Mouse (Mus musculus): ENCODE data around the gene Dnttip1. TPM values are rescaled to one million over a fixed set of nuclear protein-coding genes. Genes with fewer than 3 reads are reported as not detected.

Dnttip1 gene
- total RNA-seq (2023): 10 to 100 TPM; 32.0 to 44.8 TPM

GRCm38 (mm10) chr2:164745843-164746479 lies at the start of gene Dnttip1, which contains the start of gene Wfdc3:
Gene Dnttip1 (plus strand): TSS chr2:164745983.
Gene Wfdc3 (minus strand): TSS chr2:164745931.

GRCm38 (mm10) chr2:164698201-164698600 lies 47.6 kb upstream of the Dnttip1 start, which contains the start of gene Spint4:
Gene Spint4 (plus strand): TSS chr2:164698501.

GRCm38 (mm10) chr2:164715005-164715404 lies 30.8 kb upstream of the Dnttip1 start, which contains the start of gene Spint5:
Gene Spint5 (plus strand): TSS chr2:164715305.

GRCm38 (mm10) chr2:164769258-164770037 lies 23.7 kb downstream of the Dnttip1 start, which contains the start of gene Ube2c:
Gene Ube2c (plus strand): TSS chr2:164769898.

GRCm38 (mm10) chr2:164779481-164780086 lies 33.8 kb downstream of the Dnttip1 start, which contains the start of gene Tnnc2:
Gene Tnnc2 (minus strand): TSS chr2:164779967.

GRCm38 (mm10) chr2:164785481-164786387 lies 40.0 kb downstream of the Dnttip1 start, which contains the start of gene Snx21:
Gene Snx21 (plus strand): TSS chr2:164785823.

GRCm38 (mm10) chr2:164804533-164805331 lies 58.9 kb downstream of the Dnttip1 start, which contains the start of the genes Acot8 and Zswim3:
Gene Acot8 (minus strand): TSS chr2:164804882.
Gene Zswim3 (plus strand): TSS chr2:164805098.

Other genes starting within 250 kb of the Dnttip1 start
- 10 to 100 TPM; 74.5 to 76.9 TPM for gene Pigt, start 248.5 kb upstream of the Dnttip1 start, total RNA-seq (2023)
- gene Wfdc2, start 183.6 kb upstream of the Dnttip1 start, total RNA-seq (2023): not detected
- not detected for gene Spint3, start 172.5 kb upstream of the Dnttip1 start, total RNA-seq (2023)
- not detected for gene Wfdc6a, start 160.5 kb upstream of the Dnttip1 start, total RNA-seq (2023)
- gene Eppin, start 152.4 kb upstream of the Dnttip1 start, total RNA-seq (2023): not detected
- not detected for gene Wfdc6b, start 132.5 kb upstream of the Dnttip1 start, total RNA-seq (2023)
- not detected for gene Wfdc8, start 132.4 kb upstream of the Dnttip1 start, total RNA-seq (2023)
- gene Wfdc16, start 107.2 kb upstream of the Dnttip1 start, total RNA-seq (2023): not detected
- gene Wfdc10, start 89.9 kb upstream of the Dnttip1 start, total RNA-seq (2023): not detected
- not detected for gene Wfdc9, start 89.4 kb upstream of the Dnttip1 start, total RNA-seq (2023)
- gene Wfdc11, start 71.9 kb upstream of the Dnttip1 start, total RNA-seq (2023): not detected
- not detected for gene Wfdc13, start 60.9 kb upstream of the Dnttip1 start, total RNA-seq (2023)
- gene Spint4, start 47.5 kb upstream of the Dnttip1 start, total RNA-seq (2023): not detected
- not detected for gene Spint5, start 30.7 kb upstream of the Dnttip1 start, total RNA-seq (2023)
- gene Wfdc3, start 52 bp upstream of the Dnttip1 start, total RNA-seq (2023): not detected
- gene Ube2c, start 23.9 kb downstream of the Dnttip1 start, total RNA-seq (2023): 1 to 10 TPM; 3.0 TPM
- not detected for gene Tnnc2, start 34.0 kb downstream of the Dnttip1 start, total RNA-seq (2023)
- gene Snx21, start 39.8 kb downstream of the Dnttip1 start, total RNA-seq (2023): 10 to 100 TPM; 12.5 to 16.9 TPM
- gene Acot8, start 58.9 kb downstream of the Dnttip1 start, total RNA-seq (2023): 10 to 100 TPM; 29.8 to 33.3 TPM
- 1 to 10 TPM; 2.8 to 3.1 TPM for gene Zswim3, start 59.1 kb downstream of the Dnttip1 start, total RNA-seq (2023)
- gene Zswim1, start 76.7 kb downstream of the Dnttip1 start, total RNA-seq (2023): 1 to 10 TPM; 4.7 to 5.0 TPM
- 1 to 10 TPM in 1 of 2 experiments, not detected in 1; 1.2 TPM for gene Spata25, start 82.6 kb downstream of the Dnttip1 start, total RNA-seq (2023)
- gene Ctsa, start 86.9 kb downstream of the Dnttip1 start, total RNA-seq (2023): 100 to 1,000 TPM; 707 to 727 TPM
- gene Neurl2, start 87.5 kb downstream of the Dnttip1 start, total RNA-seq (2023): 1 to 10 TPM; 8.6 to 9.2 TPM
- gene Pltp, start 111.7 kb downstream of the Dnttip1 start, total RNA-seq (2023): 100 to 1,000 TPM; 140 to 168 TPM
- 10 to 100 TPM; 63.6 to 70.6 TPM for gene Pcif1, start 133.3 kb downstream of the Dnttip1 start, total RNA-seq (2023)
- 10 to 100 TPM; 38.3 to 38.8 TPM for gene Zfp335, start 165.8 kb downstream of the Dnttip1 start, total RNA-seq (2023)
- gene Mmp9, start 194.8 kb downstream of the Dnttip1 start, total RNA-seq (2023): under 1 TPM; 0.50 to 0.76 TPM
- under 1 TPM; 0.18 to 1.00 TPM for gene Slc12a5, start 214.8 kb downstream of the Dnttip1 start, total RNA-seq (2023)

Data from monocyte, adult 59 days (primary cell).